Mouse (Mus musculus) heart, postnatal 0 days (tissue): Measurements from ENCODE around the gene Nek9. TPM values are rescaled to one million over a fixed set of nuclear protein-coding genes. Genes with fewer than 3 reads are reported as not detected.

Source experiments
- ATAC-seq: fragments of 200-750 bp; cut with Nextera tagmentation; 2 replicates; pipeline ENCODE4 v1.8.0; 2017; ENCODE audit warnings: low read depth, moderate number of reproducible peaks, moderate library complexity; ENCODE audit not compliant: insufficient read depth
- DNase-seq: peaks from one replicate; pipeline ENCODE4 v3.0.0-alpha.2; 2016; ENCODE audit warnings: low spot score
- H3K27ac ChIP-seq: fragments of 300-500 bp; sonication (generic); 2 replicates; pipeline ENCODE4 v1.5.1; 2014; ENCODE audit warnings: low read depth, mild to moderate bottlenecking
- H3K27me3 ChIP-seq: fragments of 300-500 bp; sonication (generic); 2 replicates; pipeline ENCODE4 v1.6.1; 2014; ENCODE audit warnings: low read length, mixed read lengths; ENCODE audit not compliant: control insufficient read depth, insufficient read depth
- H3K36me3 ChIP-seq: fragments of 300-500 bp; sonication (generic); replicated peaks from 2 replicates; pipeline ENCODE4 v1.6.1; 2014; ENCODE audit warnings: low read length, mixed read lengths; ENCODE audit not compliant: control insufficient read depth, insufficient read depth
- H3K4me1 ChIP-seq: fragments of 300-500 bp; sonication (generic); 2 replicates; pipeline ENCODE4 v1.6.1; 2014; ENCODE audit warnings: antibody characterized with exemption; ENCODE audit not compliant: control insufficient read depth, insufficient read depth
- H3K4me2 ChIP-seq: fragments of 300-500 bp; sonication (generic); 2 replicates; pipeline ENCODE4 v1.6.1; 2014; ENCODE audit warnings: low read depth, mild to moderate bottlenecking, low read length, moderate library complexity
- H3K4me3 ChIP-seq: fragments of 300-500 bp; sonication (generic); 2 replicates; pipeline ENCODE4 v1.5.1; 2014; ENCODE audit warnings: low read depth, low read length
- H3K9ac ChIP-seq: fragments of 300-500 bp; sonication (generic); replicated peaks from 2 replicates; pipeline ENCODE4 v1.6.1; 2014; ENCODE audit warnings: low read depth, low read length, mixed read lengths
- H3K9me3 ChIP-seq: fragments of 300-500 bp; sonication (generic); replicated peaks from 2 replicates; pipeline ENCODE4 v1.6.1; 2016; ENCODE audit warnings: low read length; ENCODE audit not compliant: control insufficient read depth
- CTCF ChIP-seq: IDR thresholded peaks from 2 replicates; pipeline ENCODE4 v1.5.1; 2016; ENCODE audit warnings: antibody characterized with exemption, control low read depth, low read depth
- EP300 ChIP-seq: IDR thresholded peaks from 2 replicates; pipeline ENCODE4 v1.6.1; 2016; ENCODE audit warnings: antibody characterized with exemption, low read depth
- WGBS: fragments of 180-500 bp; shearing (Covaris S2); extraction: QIAGEN DNeasy Blood & Tissue Kit; methylation state at CpG from one replicate; pipeline ENCODE4 v1.1.7; 2014; 5-methylcytosine and 5-hydroxymethylcytosine counted together
- polyA plus RNA-seq: library from polyadenylated mRNA; unstranded; fragments of >200 nt; fragmentation: Nextera tagmentation; extraction: Ambion mirVana; gene quantifications from 2 replicates; pipeline ENCODE4 v1.2.1, GENCODE M21; 2015
- total RNA-seq: library from RNA; depleted of rRNA; stranded (reverse); fragments of >200 nt; gene quantifications from 2 replicates; pipeline ENCODE4 v1.2.3, GENCODE M21; 2014; ENCODE audit warnings: low replicate concordance

The Nek9 gene
- total and polyA plus RNA-seq, 2 experiments from 2014 or later, result 14.2 to 45.2 TPM

- Histone ChIP-seq H3K4me1 (peaks cover 19% of the 10 kb centered on the region), H3K9ac (no peak overlapping the region), H3K27ac (peak overlapping the region; percentile 82), H3K9me3 (no peaks in the 10 kb centered on the region; the same call in 1 of the 2 replicates), H3K27me3 (no peaks in the 10 kb centered on the region), H3K4me3 (peak overlapping the region; percentile 53), H3K36me3 (no peaks in the 10 kb centered on the region), H3K4me2 (peak overlapping the region; percentile 69)
- DNase-seq (peak; percentile 39), ATAC-seq (peak; percentile 15)
- WGBS, result 34% methylated on average over 24 of the region's 24 CpGs
- TF ChIP-seq CTCF, result no peak
- TF ChIP-seq EP300, result no peak
Measured at GRCm38 (mm10) chr12:85289157-85290000, 49.8 kb downstream of the Nek9 start.

- Histone ChIP-seq H3K27me3 (no peaks in the 10 kb centered on the region), H3K9me3 (no peaks in the 10 kb centered on the region), H3K4me1 (peaks cover 19% of the 10 kb centered on the region), H3K4me3 (peak within 1 kb of the TSS; percentile 53), H3K27ac (peak within 1 kb of the TSS; percentile 82), H3K36me3 (no peaks in the 10 kb centered on the region), H3K9ac (peak within 1 kb of the TSS; percentile 37), H3K4me2 (peak within 1 kb of the TSS; percentile 69)
- TF ChIP-seq EP300 (no peak), CTCF (no peak)
- ATAC-seq, result peak; percentile 92
- peak; percentile 95 for DNase-seq
- WGBS, result 2% methylated on average over 29 of the region's 31 CpGs
Measured at GRCm38 (mm10) chr12:85288486-85289156, 50.5 kb downstream of the Nek9 start, which contains the start of gene Zc2hc1c. TSS of gene Zc2hc1c (plus strand) at chr12:85288591.

- Histone ChIP-seq H3K27ac (peak within 1 kb of the TSS; percentile 82), H3K27me3 (no peaks in the 10 kb centered on the region), H3K9ac (peak within 1 kb of the TSS; percentile 37), H3K4me1 (peaks cover 19% of the 10 kb centered on the region), H3K36me3 (no peaks in the 10 kb centered on the region), H3K4me3 (peak within 1 kb of the TSS; percentile 53), H3K4me2 (peak within 1 kb of the TSS; percentile 69), H3K9me3 (no peaks in the 10 kb centered on the region)
- ATAC-seq (peak; percentile 52), DNase-seq (no peak)
- no peak for TF ChIP-seq EP300
- TF ChIP-seq CTCF, result no peak
- WGBS, result 11% methylated on average over 21 of the region's 21 CpGs
Measured at GRCm38 (mm10) chr12:85287809-85288485, 51.2 kb downstream of the Nek9 start, which contains the start of gene Acyp1. TSS of gene Acyp1 (minus strand) at chr12:85288438.

GRCm38 (mm10) chr12:85286941-85287340, 52.2 kb downstream of the Nek9 start:
- TF ChIP-seq CTCF (peak; percentile 57), EP300 (no peak)
- Histone ChIP-seq H3K27me3 (no peaks in the 10 kb centered on the region), H3K36me3 (no peaks in the 10 kb centered on the region), H3K4me1 (peaks cover 19% of the 10 kb centered on the region), H3K9me3 (no peaks in the 10 kb centered on the region), H3K4me3 (no peak overlapping the region), H3K27ac (no peak overlapping the region), H3K4me2 (no peak overlapping the region), H3K9ac (no peak overlapping the region)
- ATAC-seq (no peak), DNase-seq (no peak)
- 47% methylated on average over 2 of the region's 5 CpGs for WGBS

GRCm38 (mm10) chr12:85284996-85285395, 54.2 kb downstream of the Nek9 start:
- Histone ChIP-seq H3K27me3 (no peaks in the 10 kb centered on the region), H3K36me3 (no peaks in the 10 kb centered on the region), H3K9ac (no peak overlapping the region), H3K4me1 (peaks cover 11% of the 10 kb centered on the region), H3K4me3 (no peak overlapping the region), H3K27ac (no peak overlapping the region), H3K9me3 (no peaks in the 10 kb centered on the region), H3K4me2 (no peak overlapping the region)
- ATAC-seq, result no peak
- 89% methylated on average over 4 of the region's 4 CpGs for WGBS
- TF ChIP-seq EP300 (no peak), CTCF (no peak)
- DNase-seq, result no peak
